Mouse (Mus musculus): Measurements from ENCODE around the gene Ankrd53. TPM values are rescaled to one million over a fixed set of nuclear protein-coding genes. Genes with fewer than 3 reads are reported as not detected.

The Ankrd53 gene
- not detected for total RNA-seq (2021)

GRCm38 (mm10) chr6:83762344-83762743, at the start of gene Ankrd53:
Gene Ankrd53 (plus strand): TSS chr6:83762644.
- DNase-seq (ENCODE audit: extremely low spot score in 1 of 2, low spot score in 1 of 2): no peak

- DNase-seq (ENCODE audit: extremely low spot score in 1 of 2, low spot score in 1 of 2): no peak
Observed at GRCm38 (mm10) chr6:83713271-83714136, 48.9 kb upstream of the Ankrd53 start.

GRCm38 (mm10) chr6:83714221-83715123, 48.0 kb upstream of the Ankrd53 start:
- no peak for DNase-seq (ENCODE audit: extremely low spot score in 1 of 2, low spot score in 1 of 2)

GRCm38 (mm10) chr6:83715461-83716196, 46.8 kb upstream of the Ankrd53 start:
- DNase-seq (ENCODE audit: extremely low spot score in 1 of 2, low spot score in 1 of 2): no peak

GRCm38 (mm10) chr6:83717026-83717425, 45.4 kb upstream of the Ankrd53 start:
- no peak for DNase-seq (ENCODE audit: extremely low spot score in 1 of 2, low spot score in 1 of 2)

GRCm38 (mm10) chr6:83722526-83722925, 39.9 kb upstream of the Ankrd53 start:
- DNase-seq (ENCODE audit: extremely low spot score in 1 of 2, low spot score in 1 of 2): no peak

GRCm38 (mm10) chr6:83727178-83727577, 35.3 kb upstream of the Ankrd53 start:
- no peak for DNase-seq (ENCODE audit: extremely low spot score in 1 of 2, low spot score in 1 of 2)

- peak in 1 of 2 experiments; percentile 31 for DNase-seq (ENCODE audit: extremely low spot score in 1 of 2, low spot score in 1 of 2)
Observed at GRCm38 (mm10) chr6:83728488-83728887, 34.0 kb upstream of the Ankrd53 start.

GRCm38 (mm10) chr6:83729350-83729970, 33.0 kb upstream of the Ankrd53 start:
- DNase-seq (ENCODE audit: extremely low spot score in 1 of 2, low spot score in 1 of 2): no peak

GRCm38 (mm10) chr6:83731128-83731527, 31.3 kb upstream of the Ankrd53 start:
- peak; percentile 34 to 67 for DNase-seq (ENCODE audit: extremely low spot score in 1 of 2, low spot score in 1 of 2)

GRCm38 (mm10) chr6:83737311-83737710, 25.1 kb upstream of the Ankrd53 start:
- no peak for DNase-seq (ENCODE audit: extremely low spot score in 1 of 2, low spot score in 1 of 2)

- DNase-seq (ENCODE audit: extremely low spot score in 1 of 2, low spot score in 1 of 2): no peak
Observed at GRCm38 (mm10) chr6:83738596-83738995, 23.8 kb upstream of the Ankrd53 start.

- DNase-seq (ENCODE audit: extremely low spot score in 1 of 2, low spot score in 1 of 2): no peak
Observed at GRCm38 (mm10) chr6:83742761-83743160, 19.7 kb upstream of the Ankrd53 start, which contains the start of gene Atp6v1b1. Gene Atp6v1b1 (plus strand): TSS chr6:83742990.

- DNase-seq (ENCODE audit: extremely low spot score in 1 of 2, low spot score in 1 of 2): no peak
Observed at GRCm38 (mm10) chr6:83743212-83743611, 19.2 kb upstream of the Ankrd53 start.

- no peak for DNase-seq (ENCODE audit: extremely low spot score in 1 of 2, low spot score in 1 of 2)
Observed at GRCm38 (mm10) chr6:83744126-83744525, 18.3 kb upstream of the Ankrd53 start.

- DNase-seq (ENCODE audit: extremely low spot score in 1 of 2, low spot score in 1 of 2): no peak
Observed at GRCm38 (mm10) chr6:83744557-83744956, 17.9 kb upstream of the Ankrd53 start.

- DNase-seq (ENCODE audit: extremely low spot score in 1 of 2, low spot score in 1 of 2): no peak
Observed at GRCm38 (mm10) chr6:83745466-83745865, 17.0 kb upstream of the Ankrd53 start.

GRCm38 (mm10) chr6:83749286-83749685, 13.2 kb upstream of the Ankrd53 start:
- DNase-seq (ENCODE audit: extremely low spot score in 1 of 2, low spot score in 1 of 2): no peak

- DNase-seq (ENCODE audit: extremely low spot score in 1 of 2, low spot score in 1 of 2): peak; percentile 41 to 81
Observed at GRCm38 (mm10) chr6:83750171-83750684, 12.2 kb upstream of the Ankrd53 start.

- no peak for DNase-seq (ENCODE audit: extremely low spot score in 1 of 2, low spot score in 1 of 2)
Observed at GRCm38 (mm10) chr6:83756051-83756450, 6.4 kb upstream of the Ankrd53 start.

All from layer of hippocampus, postnatal 25 days (tissue).